Mouse (Mus musculus): ENCODE data around the gene Dus3l.

- TF ChIP-seq POLR2A (IDR thresholded peaks at IDR 0.05; ENCODE audit: low read depth, low read length) (no peak), CTCF (IDR thresholded peaks at IDR 0.05; ENCODE audit: extremely low read depth, insufficient read depth, insufficient read length, insufficient replicate concordance) (no peak)
These were observed 5.4 kb downstream of the Dus3l start, which contains the start of gene Prr22 for GRCm38 (mm10) chr17:56769950-56770349.
